Comparison of ENCODE assay signal across 13 mouse cellular contexts in the genomic region with DNA sequence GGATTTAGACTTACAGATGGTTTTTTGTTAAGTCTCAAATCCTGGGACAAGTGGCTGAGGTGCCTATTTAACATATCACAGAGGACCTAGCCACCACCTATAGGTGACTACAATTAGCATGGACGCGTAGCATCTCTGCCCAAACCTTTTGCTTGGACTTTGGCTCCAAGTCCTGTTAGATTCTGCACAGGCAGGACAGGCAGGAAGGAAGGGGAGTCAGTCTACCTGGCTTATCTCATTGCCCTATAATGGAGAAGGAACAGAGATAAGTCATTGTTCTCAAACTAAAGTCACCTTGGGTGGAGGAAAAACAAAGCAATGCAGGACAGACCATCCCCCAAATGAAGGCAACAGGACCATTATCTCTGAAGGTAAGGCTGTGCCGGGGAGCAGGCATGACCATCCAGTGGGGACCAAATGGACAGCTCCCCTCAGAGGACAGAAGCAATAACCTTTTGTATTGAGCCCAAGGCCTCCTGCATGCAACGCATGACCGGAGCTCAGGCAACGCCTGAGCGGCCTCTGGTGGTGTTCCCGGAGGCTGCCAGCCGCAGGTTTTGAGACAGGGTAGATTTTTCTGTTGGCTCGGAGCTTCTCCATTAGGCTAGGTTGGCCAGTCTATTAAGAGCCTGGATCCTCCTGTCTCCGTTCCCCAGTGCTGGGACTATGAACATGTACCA. TPM values are rescaled to one million over a fixed set of nuclear protein-coding genes. Genes with fewer than 3 reads are reported as not detected.
DNase-seq lines count a peak whose midpoint lies in the region; ATAC-seq and TF ChIP-seq lines count a peak whose summit lies in the region.
"Had no signal": no experiment of that assay in that cellular context is flagged by ENCODE, and none has a peak within 500 bp of the region (broad histone marks: within the 10 kb centered on the region; RNA-seq: fewer than 3 reads in every experiment).

No protein-coding gene starts in this region.

- H3K9ac ChIP-seq in liver, embryonic 12.5 days = no peak overlapping the region
- H3K9ac ChIP-seq in ES-E14 (ENCODE audit: insufficient read depth, low read depth, low read length, poor library complexity, severe bottlenecking) = no peak overlapping the region
- H3K9ac ChIP-seq: forebrain, postnatal 0 days; heart, embryonic 13.5 days had no signal

- in situ Hi-C loops in ES-E14 (cut with MboI; ENCODE audit: low sequenced_read_pairs in 2 of 2, unreplicated experiment in 2 of 2) = no loop called here

- H3K4me1 ChIP-seq in liver, embryonic 12.5 days = no peaks in the 10 kb centered on the region
- peaks cover 0 to 8% of the 10 kb centered on the region in 2 experiments; a peak in 1 of 4 replicates for H3K4me1 ChIP-seq in ES-E14 (ENCODE audit: control insufficient read depth in 2 of 2, insufficient read depth in 2 of 2, low read length in 2 of 2, poor library complexity in 1 of 2)
- H3K4me1 ChIP-seq: heart, embryonic 13.5 days had no signal

- H3K4me2 ChIP-seq in liver, embryonic 12.5 days = no peak overlapping the region
- H3K4me2 ChIP-seq: heart, embryonic 13.5 days had no signal

- H3K27ac ChIP-seq in liver, embryonic 12.5 days = no peak overlapping the region
- H3K27ac ChIP-seq in ES-E14 (ENCODE audit: insufficient read depth, low read depth, low read length, poor library complexity, severe bottlenecking) = no peak overlapping the region
- H3K27ac ChIP-seq: heart, embryonic 13.5 days had no signal

- H3K36me3 ChIP-seq in liver, embryonic 12.5 days = no peaks in the 10 kb centered on the region
- no peaks in the 10 kb centered on the region for H3K36me3 ChIP-seq in ES-E14 (ENCODE audit: control insufficient read depth, insufficient read depth, low read length, poor library complexity, severe bottlenecking)
- H3K36me3 ChIP-seq: heart, embryonic 13.5 days had no signal

- peaks cover 20% of the 10 kb centered on the region for H3K27me3 ChIP-seq in liver, embryonic 12.5 days (replicated peaks)
- H3K27me3 ChIP-seq: heart, embryonic 13.5 days had no signal

- peak; percentile 36 for DNase-seq in liver
- DNase-seq in ES-E14 (ENCODE audit: low read depth, low spot score) = no peak
- DNase-seq in embryo, embryonic 10.5 days (ENCODE audit: low spot score) = peak; percentile 50
- DNase-seq in left cerebral cortex, adult 9 months (ENCODE audit: low spot score in 2 of 2) = no peak
- no peak for DNase-seq in right cerebral cortex, postnatal 25 days
- DNase-seq: forebrain, postnatal 0 days; lung, adult 2 months had no signal

- H3K9me3 ChIP-seq in liver, embryonic 12.5 days (replicated peaks) = no peaks in the 10 kb centered on the region
- H3K9me3 ChIP-seq in ES-E14 (ENCODE audit: control insufficient read depth, insufficient read depth, low read depth, low read length) = no peaks in the 10 kb centered on the region
- H3K9me3 ChIP-seq: heart, embryonic 13.5 days had no signal

- no peak for ATAC-seq in liver, embryonic 12.5 days
- ATAC-seq in megakaryocyte progenitor cell, adult 5-6 weeks (replicated peaks; ENCODE audit: poor library complexity) = 0 out of 2 replicates have a peak, but pooled peaks have one; percentile 23
- no peak for ATAC-seq in erythroblast, adult 5-6 weeks (replicated peaks; ENCODE audit: low FRiP score, poor library complexity, severe bottlenecking)
- ATAC-seq: forebrain, postnatal 0 days had no signal

- WGBS in liver, embryonic 12.5 days (ENCODE audit: insufficient replicate concordance) = 36% methylated on average over 11 of the region's 11 CpGs

- H3K4me3 ChIP-seq in liver, embryonic 12.5 days = no peak overlapping the region
- no peak overlapping the region for H3K4me3 ChIP-seq in ES-E14 (ENCODE audit: insufficient read depth in 1 of 2, low read depth in 1 of 2, low read length in 2 of 2, poor library complexity in 1 of 2, severe bottlenecking in 1 of 2)
- H3K4me3 ChIP-seq: heart, embryonic 13.5 days had no signal

TF ChIP-seq in ES-E14, 5 proteins besides CTCF, POLR2A, EP300 and RAD21:
- no peak for TF ChIP-seq ZNF384 (IDR thresholded peaks at IDR 0.05; ENCODE audit: low read depth, low read length)
- TF ChIP-seq MAFK (IDR thresholded peaks at IDR 0.05; ENCODE audit: insufficient read depth, low read depth, low read length) = no peak
- no peak for TF ChIP-seq HCFC1 (IDR thresholded peaks at IDR 0.05; ENCODE audit: borderline replicate concordance, insufficient read depth, low read length)
- TF ChIP-seq ZC3H11A (IDR thresholded peaks at IDR 0.05; ENCODE audit: borderline replicate concordance, low read depth, low read length) = peak; percentile 77; the same call in 1 of the 2 replicates
- no peak for TF ChIP-seq CHD2 (IDR thresholded peaks at IDR 0.05; ENCODE audit: low read depth, low read length)

RNA-seq across cellular contexts. Expression of gene B4galnt2, which starts 25.3 kb away (rescaled TPM):
- polyA plus RNA-seq in liver, embryonic 12.5 days (2016; fragmentation: Nextera tagmentation; extraction: Ambion mirVana) = 0.39 and 0.51 TPM in 2 replicates
- 1.5 and 2.3 TPM in 2 replicates for total RNA-seq in ES-E14 (2012; rRNA removed)
- total RNA-seq in megakaryocyte progenitor cell, adult 5-6 weeks (2015) = not detected in 2 replicates
- total RNA-seq in megakaryocyte progenitor cell, adult 5-6 weeks (2017) = not detected in 2 replicates
- not detected in 2 replicates for total RNA-seq in erythroblast, adult 5-6 weeks (2015; ENCODE audit: low replicate concordance)
- total RNA-seq in erythroblast, adult 5-6 weeks (2017; ENCODE audit: low replicate concordance) = not detected in 2 replicates
- total RNA-seq: common myeloid progenitor, adult 5-6 weeks; forebrain, postnatal 0 days; layer of hippocampus, adult 18-20 months had no signal
- polyA plus RNA-seq: forebrain, postnatal 0 days; lung, adult 2 months had no signal

Comparison
In these comparisons a context has a peak if more than half of its experiments do, and no peak if none do; other contexts are left out.
1. DNase-seq: peak in liver (single experiment) and embryo, embryonic 10.5 days (single experiment); none in ES-E14 (single experiment), left cerebral cortex, adult 9 months (0 of 2) and right cerebral cortex, postnatal 25 days (single experiment).